Mouse (Mus musculus): ENCODE measurements at regions not wholly inside any gene's neighbourhood (a gene's known extent, or its start where the extent isn't known, plus 50 kb on each side); places are given as distances from the start of the nearest gene placed in this dataset.

DNA sequence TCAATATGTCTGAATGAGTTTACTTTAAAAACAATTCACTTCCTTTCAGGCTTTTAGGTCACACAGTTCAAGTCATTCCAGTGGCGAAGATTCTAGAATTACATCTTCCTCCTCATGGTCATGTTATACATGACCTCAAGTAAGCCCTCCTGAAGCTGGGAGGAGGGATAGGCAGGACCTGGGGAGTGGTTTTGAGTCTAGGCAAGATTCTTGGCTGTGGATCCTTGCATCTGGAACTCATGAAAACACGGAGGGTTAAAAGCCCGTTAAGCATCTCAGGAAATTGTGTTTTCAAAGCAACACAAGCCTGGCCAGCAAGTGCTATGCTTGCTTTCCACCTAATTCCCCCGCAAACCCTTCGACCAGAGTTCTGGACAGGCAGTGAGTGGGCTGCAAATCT lies 323.0 kb upstream of the Nr5a2 start:
- H3K9me3 ChIP-seq: peaks cover 7% of the 10 kb centered on the region; the same call in 1 of the 2 replicates
- H3K27me3 ChIP-seq (replicated peaks): no peaks in the 10 kb centered on the region
- no peaks in the 10 kb centered on the region for H3K36me3 ChIP-seq (replicated peaks; ENCODE audit: low read length)
- H3K4me3 ChIP-seq (replicated peaks): no peak overlapping the region
- TF ChIP-seq GATA1 (IDR thresholded peaks at IDR 0.05; ENCODE audit: borderline replicate concordance, low read length) (no peak), FLI1 (IDR thresholded peaks at IDR 0.05; ENCODE audit: low read length) (no peak)
- no peaks in the 10 kb centered on the region for H3K4me1 ChIP-seq

DNA sequence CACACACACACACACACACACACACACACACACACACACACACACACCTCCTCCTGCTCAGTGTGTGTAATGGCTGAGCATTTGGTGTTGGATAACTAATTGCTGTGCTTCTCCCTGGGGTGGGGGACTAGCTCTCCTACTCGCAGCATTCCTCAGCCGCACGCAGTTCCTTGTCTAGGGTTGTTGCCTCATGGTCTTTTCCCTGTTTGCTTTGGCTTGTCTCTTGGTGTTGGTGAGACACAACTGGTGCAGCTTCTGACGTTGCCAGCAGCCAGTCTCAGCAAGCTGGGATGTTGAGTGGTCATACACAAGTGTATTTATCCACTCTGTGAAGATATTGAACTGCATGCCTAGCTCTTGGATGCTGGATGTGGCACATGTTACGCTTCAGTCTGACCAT lies 322.2 kb upstream of the Nr5a2 start:
- Histone ChIP-seq H3K27me3 (replicated peaks) (no peaks in the 10 kb centered on the region), H3K4me1 (no peaks in the 10 kb centered on the region), H3K36me3 (replicated peaks; ENCODE audit: low read length) (no peaks in the 10 kb centered on the region), H3K4me3 (replicated peaks) (no peak overlapping the region), H3K9me3 (peaks cover 10% of the 10 kb centered on the region)
- TF ChIP-seq FLI1 (IDR thresholded peaks at IDR 0.05; ENCODE audit: low read length): no peak
- no peak for TF ChIP-seq GATA1 (IDR thresholded peaks at IDR 0.05; ENCODE audit: borderline replicate concordance, low read length)

DNA sequence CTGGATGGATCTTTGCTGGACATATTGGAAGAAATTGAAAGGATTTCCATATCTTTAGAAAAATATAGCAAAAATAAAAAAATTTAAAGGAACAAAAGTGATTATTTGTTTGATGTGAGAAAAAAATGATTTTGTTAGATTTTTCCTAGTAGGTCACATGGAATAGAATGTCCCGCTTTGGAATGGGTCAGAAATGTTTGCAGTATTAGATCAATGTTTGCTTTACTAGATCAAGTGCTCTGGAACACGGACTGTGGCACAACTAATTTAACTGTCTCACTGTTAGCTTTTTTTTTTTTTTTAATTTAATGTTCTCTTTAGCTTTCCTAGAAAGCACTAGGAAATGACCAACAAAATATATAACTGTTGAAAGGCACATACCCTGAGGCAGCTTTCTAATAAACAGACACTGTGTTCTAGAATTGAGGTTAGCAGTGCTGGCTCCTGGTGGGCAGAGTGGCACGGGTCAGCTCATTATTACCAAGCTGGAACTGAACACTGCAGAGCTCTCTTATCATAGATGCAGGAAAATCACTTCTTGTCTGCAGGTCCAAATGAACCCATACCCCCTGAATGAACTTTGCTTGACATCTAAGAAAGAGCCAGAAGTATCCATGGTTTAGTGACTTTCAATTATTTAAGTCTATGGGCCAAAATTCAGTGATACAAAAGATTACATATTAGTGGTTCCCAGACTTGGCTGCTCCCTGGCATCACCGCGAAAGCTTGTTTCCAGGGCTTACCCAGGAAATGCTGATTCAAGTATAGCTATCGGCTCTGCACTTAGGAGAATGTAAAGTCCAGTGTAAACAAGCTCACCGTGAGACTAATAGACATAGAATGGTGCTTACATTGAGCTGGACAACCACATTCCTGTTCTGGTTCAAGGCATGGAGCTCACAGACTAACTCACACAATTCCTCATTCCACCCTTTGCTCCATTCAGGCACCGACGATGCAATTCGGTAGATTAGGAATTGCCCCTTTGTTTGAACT lies 320.4 kb upstream of the Nr5a2 start:
- Histone ChIP-seq H3K27me3 (replicated peaks) (no peaks in the 10 kb centered on the region), H3K4me3 (replicated peaks) (no peak overlapping the region), H3K36me3 (replicated peaks; ENCODE audit: low read length) (no peaks in the 10 kb centered on the region), H3K4me1 (no peaks in the 10 kb centered on the region), H3K9me3 (peaks cover 10% of the 10 kb centered on the region)
- TF ChIP-seq GATA1 (IDR thresholded peaks at IDR 0.05; ENCODE audit: borderline replicate concordance, low read length) (no peak), FLI1 (IDR thresholded peaks at IDR 0.05; ENCODE audit: low read length) (no peak)

DNA sequence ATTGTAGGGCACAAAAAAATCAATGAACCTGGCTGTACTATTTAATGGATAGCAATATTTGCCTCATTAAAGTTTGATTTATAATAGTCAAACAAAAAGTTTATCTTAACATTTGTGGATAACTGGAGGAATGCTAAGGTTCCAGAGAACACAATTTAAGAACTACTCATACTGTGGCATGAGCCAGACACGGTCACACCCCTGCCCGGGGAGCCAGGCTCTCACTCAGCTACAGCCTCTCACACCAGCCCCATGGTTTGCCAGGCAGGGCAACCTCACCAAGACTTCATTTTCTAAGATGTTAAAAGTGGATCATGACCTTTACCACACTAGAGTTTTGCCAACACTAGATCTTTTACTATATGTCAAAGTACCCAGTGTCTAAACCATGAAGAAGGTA lies 319.7 kb upstream of the Nr5a2 start:
- no peaks in the 10 kb centered on the region for H3K27me3 ChIP-seq (replicated peaks)
- TF ChIP-seq GATA1 (IDR thresholded peaks at IDR 0.05; ENCODE audit: borderline replicate concordance, low read length) (no peak), FLI1 (IDR thresholded peaks at IDR 0.05; ENCODE audit: low read length) (no peak)
- no peaks in the 10 kb centered on the region for H3K36me3 ChIP-seq (replicated peaks; ENCODE audit: low read length)
- peaks cover 10% of the 10 kb centered on the region for H3K9me3 ChIP-seq
- H3K4me3 ChIP-seq (replicated peaks): no peak overlapping the region
- no peaks in the 10 kb centered on the region for H3K4me1 ChIP-seq

DNA sequence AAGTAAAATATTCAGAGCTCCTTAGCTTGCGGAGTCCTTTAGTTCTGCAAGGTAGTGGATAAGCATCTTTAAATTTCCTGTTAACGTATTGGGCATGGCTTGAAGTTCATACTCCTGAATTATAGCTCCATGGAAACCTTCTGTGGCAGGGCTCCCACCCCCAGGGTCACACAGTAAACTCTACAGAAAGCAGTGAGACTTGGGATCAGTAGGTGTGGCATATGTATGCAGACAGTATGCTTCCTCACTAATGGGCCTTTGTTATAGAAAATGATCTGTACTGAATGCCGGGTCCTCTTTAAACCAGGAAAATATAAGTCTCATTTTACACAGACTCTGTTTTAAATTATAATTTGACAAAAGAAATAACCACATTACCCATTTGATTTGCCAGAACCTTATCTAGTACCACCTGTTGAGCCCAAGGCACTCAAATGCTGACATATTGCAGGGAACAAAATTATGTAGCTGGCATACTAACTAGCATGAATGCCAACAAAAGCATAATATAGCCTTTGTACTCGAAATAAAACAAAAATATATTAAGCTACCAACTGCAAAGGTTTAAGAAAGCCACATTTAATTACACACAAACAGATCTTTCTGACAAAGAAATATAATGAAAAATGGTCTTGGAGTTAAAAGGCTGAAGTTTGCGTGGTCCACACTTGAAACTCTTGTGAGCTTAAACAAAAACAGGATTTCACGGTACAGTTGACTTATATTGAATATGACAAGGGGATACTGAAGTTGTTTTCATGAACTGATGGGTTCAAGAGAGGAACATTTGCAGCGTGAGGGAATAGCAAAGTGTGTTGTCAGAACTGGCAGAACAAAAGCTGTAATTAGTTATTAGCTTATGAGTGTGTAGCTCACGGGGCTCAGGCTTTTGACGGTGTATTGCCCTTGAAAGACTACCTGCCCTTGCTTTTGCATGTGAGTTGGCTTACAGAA lies 310.7 kb upstream of the Nr5a2 start:
- H3K4me1 ChIP-seq: no peaks in the 10 kb centered on the region
- 0 out of 2 replicates have a peak, but pooled peaks cover 2% of the 10 kb centered on the region for H3K9me3 ChIP-seq
- no peak overlapping the region for H3K4me3 ChIP-seq (replicated peaks)
- no peaks in the 10 kb centered on the region for H3K36me3 ChIP-seq (replicated peaks; ENCODE audit: low read length)
- TF ChIP-seq GATA1 (IDR thresholded peaks at IDR 0.05; ENCODE audit: borderline replicate concordance, low read length) (no peak), FLI1 (IDR thresholded peaks at IDR 0.05; ENCODE audit: low read length) (no peak)
- H3K27me3 ChIP-seq (replicated peaks): no peaks in the 10 kb centered on the region

DNA sequence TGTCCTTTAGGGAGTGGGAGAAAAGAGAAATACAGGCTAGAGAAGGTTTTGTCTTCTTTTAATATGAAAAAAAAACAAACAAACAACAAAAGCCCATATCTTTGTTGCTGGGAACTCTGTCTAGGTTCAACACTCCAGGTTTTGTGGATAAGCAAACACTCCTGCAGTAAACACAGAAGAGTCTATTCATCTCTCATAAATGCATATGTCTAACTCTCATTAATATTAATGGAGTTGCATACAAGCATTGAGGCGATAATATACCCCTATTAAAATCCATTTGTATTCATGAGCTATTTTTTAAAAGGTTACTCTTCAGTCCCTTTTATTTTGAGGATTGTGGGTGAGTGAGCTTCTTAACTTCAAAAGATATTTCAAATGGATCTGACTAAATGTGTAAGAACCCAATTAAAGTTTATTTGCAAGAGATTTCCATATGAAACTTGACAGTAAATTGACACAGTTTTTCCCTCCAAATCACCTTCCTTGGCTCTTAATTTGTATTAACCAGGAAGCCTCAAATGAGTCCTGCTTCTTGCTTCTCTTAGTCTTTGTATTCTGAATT lies 302.6 kb upstream of the Nr5a2 start:
- no peaks in the 10 kb centered on the region for H3K27me3 ChIP-seq (replicated peaks)
- TF ChIP-seq FLI1 (IDR thresholded peaks at IDR 0.05; ENCODE audit: low read length) (no peak), GATA1 (IDR thresholded peaks at IDR 0.05; ENCODE audit: borderline replicate concordance, low read length) (no peak)
- no peaks in the 10 kb centered on the region for H3K4me1 ChIP-seq
- no peaks in the 10 kb centered on the region for H3K36me3 ChIP-seq (replicated peaks; ENCODE audit: low read length)
- 0 out of 2 replicates have a peak, but pooled peaks cover 5% of the 10 kb centered on the region for H3K9me3 ChIP-seq
- H3K4me3 ChIP-seq (replicated peaks): no peak overlapping the region

DNA sequence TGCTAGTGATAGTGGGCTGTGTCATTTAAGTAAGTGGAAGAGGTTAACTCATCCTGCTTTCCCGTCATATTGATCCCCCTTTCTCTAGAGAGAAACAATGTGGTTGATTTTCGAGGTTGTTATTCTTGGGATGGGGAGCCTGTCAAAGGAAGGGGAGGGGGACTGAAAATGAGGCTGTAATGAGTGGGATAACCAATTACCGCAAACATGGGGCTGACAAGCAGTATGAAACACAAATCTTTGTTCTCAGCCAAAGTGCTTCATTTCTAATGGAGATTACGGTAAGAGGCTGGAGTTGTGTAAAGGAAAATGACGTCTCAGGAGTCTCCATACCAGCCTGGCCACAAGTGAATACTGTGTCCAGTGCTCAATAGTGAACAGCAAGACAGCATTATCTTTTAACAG lies 301.9 kb upstream of the Nr5a2 start:
- Histone ChIP-seq H3K27me3 (replicated peaks) (no peaks in the 10 kb centered on the region), H3K4me1 (no peaks in the 10 kb centered on the region), H3K9me3 (0 out of 2 replicates have a peak, but pooled peaks cover 5% of the 10 kb centered on the region), H3K36me3 (replicated peaks; ENCODE audit: low read length) (no peaks in the 10 kb centered on the region), H3K4me3 (replicated peaks) (no peak overlapping the region)
- no peak for TF ChIP-seq GATA1 (IDR thresholded peaks at IDR 0.05; ENCODE audit: borderline replicate concordance, low read length)
- no peak for TF ChIP-seq FLI1 (IDR thresholded peaks at IDR 0.05; ENCODE audit: low read length)

DNA sequence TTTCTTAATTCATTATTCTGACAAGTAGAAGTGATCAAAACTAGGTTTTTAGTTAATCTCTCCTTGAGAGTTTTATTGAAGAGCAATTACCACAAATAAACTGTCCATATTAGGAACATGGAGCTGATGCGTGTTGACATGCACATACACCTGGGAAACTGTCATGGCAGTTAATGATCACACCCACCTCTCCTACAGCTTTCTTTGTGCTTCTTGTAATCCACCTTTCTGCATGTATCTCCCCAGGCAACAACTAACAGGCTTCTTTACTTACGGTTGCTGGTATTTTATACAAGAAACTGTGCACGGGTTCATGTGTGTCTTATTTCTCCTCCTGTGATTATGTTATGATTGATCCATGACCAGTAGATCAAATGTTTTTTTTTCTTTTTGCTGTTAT lies 296.0 kb upstream of the Nr5a2 start:
- peaks cover 7% of the 10 kb centered on the region; the same call in 1 of the 2 replicates for H3K9me3 ChIP-seq
- H3K4me1 ChIP-seq: no peaks in the 10 kb centered on the region
- no peak for TF ChIP-seq GATA1 (IDR thresholded peaks at IDR 0.05; ENCODE audit: borderline replicate concordance, low read length)
- no peak for TF ChIP-seq FLI1 (IDR thresholded peaks at IDR 0.05; ENCODE audit: low read length)

DNA sequence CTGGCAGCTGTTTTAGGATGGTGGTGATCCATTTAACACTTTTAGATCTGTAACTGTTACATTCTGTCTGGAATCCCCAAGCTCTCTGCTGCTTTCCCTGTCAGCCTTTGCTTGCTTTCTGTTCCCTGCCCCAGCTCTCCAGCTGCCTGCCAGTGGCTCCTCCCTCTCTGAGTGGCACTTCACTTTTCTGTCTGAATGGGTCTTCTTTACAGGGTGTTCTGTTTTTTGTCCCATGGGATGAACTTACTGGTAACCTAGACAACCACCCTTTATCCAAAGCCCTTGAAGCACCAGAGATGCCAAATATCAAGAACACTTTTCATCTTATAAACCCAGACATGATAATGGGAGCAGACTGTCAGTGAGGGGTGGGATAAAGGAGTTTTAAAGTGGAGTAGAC lies 294.8 kb upstream of the Nr5a2 start:
- TF ChIP-seq FLI1 (IDR thresholded peaks at IDR 0.05; ENCODE audit: low read length): no peak
- TF ChIP-seq GATA1 (IDR thresholded peaks at IDR 0.05; ENCODE audit: borderline replicate concordance, low read length): no peak
- Histone ChIP-seq H3K9me3 (peaks cover 5% of the 10 kb centered on the region; the same call in 1 of the 2 replicates), H3K4me1 (no peaks in the 10 kb centered on the region), H3K4me3 (replicated peaks) (no peak overlapping the region), H3K36me3 (replicated peaks; ENCODE audit: low read length) (no peaks in the 10 kb centered on the region), H3K27me3 (replicated peaks) (no peaks in the 10 kb centered on the region)

More for the DNA sequence above, 296.0 kb upstream of the Nr5a2 start:
- Histone ChIP-seq H3K36me3 (replicated peaks; ENCODE audit: low read length) (no peaks in the 10 kb centered on the region), H3K4me3 (replicated peaks) (no peak overlapping the region), H3K27me3 (replicated peaks) (no peaks in the 10 kb centered on the region)
